Mouse (Mus musculus) stomach, postnatal 0 days (tissue): Measurements from ENCODE around the gene Csnka2ip.

ENCODE experiments used
- CTCF ChIP-seq: IDR thresholded peaks from 2 replicates; pipeline ENCODE4 v1.5.1; 2016; ENCODE audit warnings: antibody characterized with exemption, low read depth, mild to moderate bottlenecking, moderate library complexity
- EP300 ChIP-seq: optimal IDR thresholded peaks from 2 replicates; pipeline ENCODE3; 2016; ENCODE audit warnings: antibody characterized with exemption

DNA sequence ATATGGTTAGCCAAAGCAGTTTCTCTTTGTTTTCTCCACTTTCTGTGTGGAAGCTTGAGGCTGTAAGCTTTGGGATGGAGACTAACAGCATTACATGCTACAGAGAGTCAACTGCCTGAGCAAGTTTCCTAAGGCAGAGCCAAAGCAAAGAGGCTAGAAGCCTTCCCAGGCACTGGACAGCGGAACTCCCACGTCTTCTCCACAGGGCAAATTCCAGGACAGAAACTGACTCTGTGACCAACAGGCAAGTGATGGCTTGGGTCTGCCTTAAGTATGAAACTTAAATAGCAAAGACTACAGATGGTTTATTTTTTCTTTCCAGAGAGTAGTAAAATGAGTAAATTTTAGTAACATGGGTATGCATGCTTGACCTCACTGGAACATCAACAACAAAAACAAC, 75.3 kb downstream of the Csnka2ip start:
- no peak for TF ChIP-seq EP300
- no peak for TF ChIP-seq CTCF
